Mouse (Mus musculus) midbrain, postnatal 0 days (tissue): Measurements from ENCODE around the gene Gm20388. TPM values are rescaled to one million over a fixed set of nuclear protein-coding genes. Genes with fewer than 3 reads are reported as not detected.

Experiments
- ATAC-seq: fragments of 200-750 bp; cut with Nextera tagmentation; 2 replicates; pipeline ENCODE4 v1.8.0; 2017; ENCODE audit warnings: moderate number of reproducible peaks, mild to moderate bottlenecking, moderate TSS enrichment, moderate library complexity; ENCODE audit not compliant: low FRiP score
- DNase-seq: peaks from one replicate; pipeline ENCODE4 v3.0.0-alpha.2; 2015; ENCODE audit warnings: low spot score
- H3K27ac ChIP-seq: fragments of 300-500 bp; sonication (generic); 2 replicates; pipeline ENCODE4 v1.5.1; 2014; ENCODE audit warnings: low read depth, mild to moderate bottlenecking, low read length, mixed read lengths
- H3K27me3 ChIP-seq: fragments of 300-500 bp; sonication (generic); 2 replicates; pipeline ENCODE4 v1.6.1; 2014; ENCODE audit warnings: low read length, control low read depth, mixed read lengths; ENCODE audit not compliant: insufficient read depth
- H3K36me3 ChIP-seq: fragments of 300-500 bp; sonication (generic); 2 replicates; pipeline ENCODE4 v1.6.1; 2014; ENCODE audit warnings: low read length, control low read depth, mixed read lengths; ENCODE audit not compliant: insufficient read depth
- H3K4me1 ChIP-seq: fragments of 300-500 bp; sonication (generic); 2 replicates; pipeline ENCODE4 v1.6.1; 2014; ENCODE audit warnings: mild to moderate bottlenecking, control low read depth, antibody characterized with exemption, low read length, mixed read lengths; ENCODE audit not compliant: insufficient read depth
- H3K4me2 ChIP-seq: fragments of 300-500 bp; sonication (generic); 2 replicates; pipeline ENCODE4 v1.6.1; 2014; ENCODE audit warnings: low read depth, mild to moderate bottlenecking, low read length, mixed read lengths; ENCODE audit not compliant: poor library complexity, severe bottlenecking
- H3K4me3 ChIP-seq: fragments of 300-500 bp; sonication (generic); 2 replicates; pipeline ENCODE4 v1.5.1; 2014; ENCODE audit warnings: low read depth, mild to moderate bottlenecking, low read length, moderate library complexity
- H3K9ac ChIP-seq: fragments of 300-500 bp; sonication (generic); replicated peaks from 2 replicates; pipeline ENCODE4 v1.6.1; 2014; ENCODE audit warnings: mild to moderate bottlenecking, low read length, moderate library complexity, mixed read lengths; ENCODE audit not compliant: poor library complexity, severe bottlenecking
- H3K9me3 ChIP-seq: fragments of 300-500 bp; sonication (generic); 2 replicates; pipeline ENCODE4 v1.6.1; 2016; ENCODE audit warnings: low read length, control low read depth
- CTCF ChIP-seq: IDR thresholded peaks from 2 replicates; pipeline ENCODE4 v1.5.1; 2016; ENCODE audit warnings: antibody characterized with exemption, mild to moderate bottlenecking
- WGBS: fragments of 180-500 bp; shearing (Covaris S2); extraction: QIAGEN DNeasy Blood & Tissue Kit; methylation state at CpG from one replicate; pipeline ENCODE4 v1.1.7; 2014; 5-methylcytosine and 5-hydroxymethylcytosine counted together
- polyA plus RNA-seq: library from polyadenylated mRNA; unstranded; fragments of >200 nt; fragmentation: Nextera tagmentation; extraction: Ambion mirVana; gene quantifications from 2 replicates; pipeline ENCODE4 v1.2.1, GENCODE M21; 2015
- total RNA-seq: library from RNA; depleted of rRNA; stranded (reverse); fragments of >200 nt; gene quantifications from 2 replicates; pipeline ENCODE4 v1.2.3, GENCODE M21; 2014

The Gm20388 gene
- total and polyA plus RNA-seq, 2 experiments from 2014 or later: 74.2 TPM; not detected in 1

DNA sequence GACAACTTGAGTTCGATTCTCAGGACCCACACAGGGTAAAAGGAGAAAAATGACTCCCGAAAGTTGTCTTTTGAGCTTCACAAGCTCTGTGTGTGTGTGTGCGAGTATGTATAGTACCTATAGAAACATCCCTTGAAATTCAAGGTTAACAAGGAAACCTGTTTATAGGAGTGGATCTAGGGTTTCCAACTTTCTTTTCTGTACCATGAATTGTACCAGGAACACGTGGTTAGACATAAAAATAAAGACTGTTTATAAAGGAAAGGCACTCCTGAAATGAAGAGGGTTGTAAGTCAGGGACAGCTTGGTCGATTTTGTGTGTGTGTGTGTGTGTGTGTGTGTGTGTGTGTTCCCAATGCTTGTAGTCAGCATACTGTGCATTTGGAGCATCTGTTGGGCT lies 1198.0 kb downstream of the Gm20388 start:
- H3K4me3 ChIP-seq: peak overlapping the region; percentile 70
- peak overlapping the region; percentile 88 for H3K4me2 ChIP-seq
- no peaks in the 10 kb centered on the region for H3K9me3 ChIP-seq
- no peak for TF ChIP-seq CTCF
- H3K4me1 ChIP-seq: peaks cover 5% of the 10 kb centered on the region; the same call in 1 of the 2 replicates
- 0 out of 2 replicates have a peak, but pooled peaks cover 9% of the 10 kb centered on the region for H3K27me3 ChIP-seq
- DNase-seq (no peak), ATAC-seq (no peak)
- no peak overlapping the region for H3K27ac ChIP-seq
- 11% methylated on average over 5 of the region's 5 CpGs for WGBS
- no peaks in the 10 kb centered on the region; the same call in 1 of the 2 replicates for H3K36me3 ChIP-seq
- peak overlapping the region; percentile 34; the same call in 1 of the 2 replicates for H3K9ac ChIP-seq

DNA sequence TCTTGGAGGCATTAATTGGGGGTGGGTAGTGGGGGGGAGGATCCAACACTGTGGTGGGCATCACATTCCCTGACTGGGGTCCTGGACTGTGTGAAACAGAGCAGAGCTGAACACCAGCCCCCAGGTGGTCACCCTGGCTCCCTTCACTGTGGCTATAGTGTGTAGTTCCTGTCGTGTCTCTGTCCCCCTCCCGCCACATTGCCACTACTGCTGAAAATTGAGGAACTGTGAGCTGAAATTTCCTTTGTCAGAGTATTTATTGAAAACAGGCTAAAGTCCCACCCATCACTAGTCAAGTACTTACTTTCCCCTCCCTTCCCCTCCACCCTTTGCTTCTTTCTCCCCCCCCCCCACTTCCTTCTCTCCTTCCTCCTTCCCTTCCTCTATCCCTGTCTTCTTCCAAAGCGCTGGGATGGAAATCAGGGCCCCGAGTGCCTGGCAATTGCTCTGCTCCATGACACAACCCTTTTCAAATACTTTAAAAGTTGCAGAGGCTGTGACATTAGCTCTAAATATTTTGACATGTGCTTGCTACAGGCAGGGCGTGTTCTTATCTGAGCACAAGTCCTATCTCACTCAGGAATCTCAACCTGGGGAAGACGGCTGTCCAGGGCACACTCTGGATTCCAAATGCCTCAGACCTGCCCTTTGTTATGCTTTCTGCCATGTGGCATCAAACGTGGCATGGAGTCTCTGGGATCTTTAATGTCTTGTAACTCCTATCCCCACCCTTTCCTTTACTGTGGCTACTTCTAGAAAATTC lies 1200.7 kb downstream of the Gm20388 start:
- no peak for TF ChIP-seq CTCF
- peaks cover 32% of the 10 kb centered on the region for H3K27me3 ChIP-seq
- no peaks in the 10 kb centered on the region for H3K9me3 ChIP-seq
- no peaks in the 10 kb centered on the region for H3K36me3 ChIP-seq
- no peak for DNase-seq
- H3K9ac ChIP-seq: no peak overlapping the region
- WGBS: 49% methylated on average over 7 of the region's 7 CpGs
- no peak overlapping the region for H3K4me2 ChIP-seq
- ATAC-seq: no peak
- no peak overlapping the region for H3K4me3 ChIP-seq
- no peak overlapping the region for H3K27ac ChIP-seq
- H3K4me1 ChIP-seq: peaks cover 5% of the 10 kb centered on the region; the same call in 1 of the 2 replicates

DNA sequence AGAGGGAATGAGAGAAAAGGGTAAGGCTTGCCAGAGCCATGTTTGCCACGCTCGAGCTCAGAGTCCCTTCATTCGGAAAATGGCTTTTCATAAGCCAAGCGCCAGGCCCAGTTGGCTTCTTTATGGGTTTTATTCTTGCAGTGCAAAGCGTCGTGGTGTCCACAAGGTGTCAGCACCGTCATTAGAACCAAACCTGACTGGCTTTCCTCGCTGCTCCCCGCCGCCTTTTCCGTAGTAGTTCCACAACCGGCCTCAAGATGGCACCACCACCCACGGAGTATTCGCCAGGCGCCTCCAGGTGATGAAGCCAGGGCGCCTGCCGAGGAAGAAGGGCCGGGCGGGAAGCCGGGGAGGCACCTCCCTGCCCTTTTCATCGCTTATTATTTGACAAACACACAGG lies 1202.6 kb downstream of the Gm20388 start:
- Histone ChIP-seq H3K4me1 (peaks cover 2% of the 10 kb centered on the region; the same call in 1 of the 2 replicates), H3K9me3 (no peaks in the 10 kb centered on the region), H3K4me2 (no peak overlapping the region), H3K9ac (no peak overlapping the region), H3K27ac (no peak overlapping the region), H3K27me3 (peaks cover 50% of the 10 kb centered on the region), H3K4me3 (no peak overlapping the region), H3K36me3 (no peaks in the 10 kb centered on the region)
- peak; percentile 96 for DNase-seq
- peak; percentile 31; the same call in 1 of the 2 replicates for ATAC-seq
- under 1% methylated on average over 21 of the region's 21 CpGs for WGBS
- peak; percentile 100 for TF ChIP-seq CTCF

DNA sequence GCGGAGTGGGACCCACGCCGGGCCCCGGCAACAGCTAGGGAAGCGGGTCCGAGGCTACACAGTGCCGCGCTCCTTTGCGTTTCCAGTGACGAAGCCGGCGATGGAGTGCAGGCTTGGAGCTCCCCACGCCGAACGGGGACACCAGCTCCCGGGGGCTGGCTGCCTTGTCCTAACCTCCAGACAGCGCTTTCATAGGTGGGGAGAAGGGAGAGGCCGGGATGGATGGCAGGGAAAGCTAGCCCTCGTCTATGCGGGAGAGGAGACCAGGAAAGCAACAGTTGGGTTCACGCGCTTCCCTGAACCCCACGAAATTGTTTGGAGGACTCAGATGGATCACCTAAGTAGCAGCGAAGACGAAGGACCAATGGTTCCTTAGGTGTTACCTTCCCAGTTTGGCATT lies 1204.5 kb downstream of the Gm20388 start:
- H3K27ac ChIP-seq: no peak overlapping the region
- TF ChIP-seq CTCF: no peak

DNA sequence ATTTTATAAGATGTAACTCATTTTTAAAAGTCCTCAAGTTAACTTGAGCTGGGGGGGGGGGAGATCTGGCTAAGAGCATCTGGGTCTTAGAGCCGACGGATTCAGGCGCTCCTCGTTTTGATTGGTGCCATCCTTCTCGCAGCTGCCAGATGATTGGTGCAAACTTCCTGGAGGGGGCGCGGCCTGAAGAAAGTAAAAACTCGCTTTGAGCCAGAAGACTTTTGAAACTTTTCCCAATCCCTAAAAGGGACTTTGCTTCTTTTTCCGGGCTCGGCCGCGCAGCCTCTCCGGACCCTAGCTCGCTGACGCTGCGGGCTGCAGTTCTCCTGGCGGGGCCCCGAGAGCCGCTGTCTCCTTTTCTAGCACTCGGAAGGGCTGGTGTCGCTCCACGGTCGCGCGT lies 1205.3 kb downstream of the Gm20388 start, which contains the start of gene Foxc2:
Gene Foxc2 (plus strand): TSS at position 224 of the 400 bp plus-strand sequence.
- under 1% methylated on average over 25 of the region's 25 CpGs for WGBS

More for the DNA sequence above, 1204.5 kb downstream of the Gm20388 start:
- Histone ChIP-seq H3K36me3 (no peaks in the 10 kb centered on the region), H3K4me1 (peaks cover 2% of the 10 kb centered on the region; the same call in 1 of the 2 replicates), H3K9ac (no peak overlapping the region), H3K27me3 (peaks cover 59% of the 10 kb centered on the region), H3K9me3 (no peaks in the 10 kb centered on the region), H3K4me2 (no peak overlapping the region), H3K4me3 (no peak overlapping the region)
- WGBS: 2% methylated on average over 25 of the region's 25 CpGs
- no peak for ATAC-seq
- DNase-seq: no peak

More for the DNA sequence above, 1205.3 kb downstream of the Gm20388 start, which contains the start of gene Foxc2:
- peaks cover 2% of the 10 kb centered on the region; the same call in 1 of the 2 replicates for H3K4me1 ChIP-seq
- DNase-seq: peak; percentile 82
- H3K9ac ChIP-seq: no peak within 1 kb of the TSS
- no peak within 1 kb of the TSS for H3K27ac ChIP-seq
- peaks cover 67% of the 10 kb centered on the region for H3K27me3 ChIP-seq
- TF ChIP-seq CTCF: no peak; the same call in 1 of the 2 replicates
- H3K4me2 ChIP-seq: peak within 1 kb of the TSS; percentile 45
- no peaks in the 10 kb centered on the region for H3K36me3 ChIP-seq
- no peak for ATAC-seq
- no peaks in the 10 kb centered on the region for H3K9me3 ChIP-seq
- peak within 1 kb of the TSS; percentile 29 for H3K4me3 ChIP-seq
